Mouse (Mus musculus) cerebellum, adult 2 months (tissue): ENCODE measurements around the gene Baiap3.

ENCODE experiments used
- CTCF ChIP-seq: fragments of 200-500 bp; IDR thresholded peaks from 2 replicates; pipeline ENCODE4 v1.5.1; 2011; ENCODE audit warnings: low read depth, mild to moderate bottlenecking, control low read depth, low read length, moderate library complexity, borderline replicate concordance; ENCODE audit not compliant: insufficient read depth
- POLR2A ChIP-seq: fragments of 200-500 bp; IDR thresholded peaks from 2 replicates; pipeline ENCODE4 v1.6.1; 2011; ENCODE audit warnings: low read length, control low read depth, borderline replicate concordance; ENCODE audit not compliant: insufficient read depth

- TF ChIP-seq POLR2A (0 out of 2 replicates have a peak, but pooled peaks have one; percentile 5), CTCF (peak; percentile 33; the same call in 1 of the 2 replicates)
Observed at GRCm38 (mm10) chr17:25273706-25274501, 17.7 kb upstream of the Baiap3 start.
